Mouse (Mus musculus) adrenal gland, postnatal 10 days (tissue): ENCODE results near the gene Mepce. TPM values are rescaled to one million over a fixed set of nuclear protein-coding genes. Genes with fewer than 3 reads are reported as not detected.

Experiments
- DNase-seq: peaks from one replicate; pipeline ENCODE4 v3.0.0; 2021; ENCODE audit warnings: mixed read lengths
- total RNA-seq, 2 experiments: library from RNA; stranded (reverse); gene quantifications; 2 replicates each; pipeline ENCODE4 v1.2.3; 2021

Mepce gene
- total RNA-seq, 2 experiments from 2014 or later, result 43.5 to 47.9 TPM

- peak; percentile 87 for DNase-seq
Observed at GRCm38 (mm10) chr5:137741023-137741931, 46.2 kb downstream of the Mepce start, which contains the start of gene Nyap1. Gene Nyap1, minus strand, starts transcription at chr5:137741607.

GRCm38 (mm10) chr5:137740506-137740905, 46.9 kb downstream of the Mepce start:
- DNase-seq, result no peak

GRCm38 (mm10) chr5:137739471-137739870, 48.0 kb downstream of the Mepce start:
- no peak for DNase-seq

- no peak for DNase-seq
Observed at GRCm38 (mm10) chr5:137738516-137738915, 48.9 kb downstream of the Mepce start.

- no peak for DNase-seq
Observed at GRCm38 (mm10) chr5:137737400-137737940, 50.0 kb downstream of the Mepce start.

- DNase-seq, result no peak
Observed at GRCm38 (mm10) chr5:137734289-137735061, 53.0 kb downstream of the Mepce start.

GRCm38 (mm10) chr5:137733638-137734288, 53.7 kb downstream of the Mepce start:
- DNase-seq, result no peak

Other genes with a start within 250 kb of the Mepce start
- gene Actl6b, start 234.1 kb downstream of the Mepce start, total RNA-seq, result 1 to 10 TPM; 3.2 to 4.6 TPM
- gene Tfr2, start 217.8 kb downstream of the Mepce start, total RNA-seq, result 10 to 100 TPM; 18.8 to 42.1 TPM
- gene Mospd3, start 186.6 kb downstream of the Mepce start, total RNA-seq, result 10 to 100 TPM; 43.3 to 47.4 TPM
- 100 to 1,000 TPM; 347 to 368 TPM for gene Pcolce, start 173.9 kb downstream of the Mepce start, total RNA-seq
- gene Fbxo24, start 158.7 kb downstream of the Mepce start, total RNA-seq, result 1 to 10 TPM in 1 of 2 experiments, under 1 TPM in 1; 0.51 to 1.2 TPM
- 10 to 100 TPM; 25.0 to 29.9 TPM for gene Lrch4, start 158.5 kb downstream of the Mepce start, total RNA-seq
- 10 to 100 TPM in 1 of 2 experiments, 1 to 10 TPM in 1; 5.7 to 10.6 TPM for gene Gm20605, start 158.5 kb downstream of the Mepce start, total RNA-seq
- gene Sap25, start 146.3 kb downstream of the Mepce start, total RNA-seq, result 1 to 10 TPM; 4.2 to 9.7 TPM
- 1 to 10 TPM; 2.1 to 4.0 TPM for gene Irs3, start 141.9 kb downstream of the Mepce start, total RNA-seq
- gene Agfg2, start 102.9 kb downstream of the Mepce start, total RNA-seq, result 10 to 100 TPM; 21.0 to 21.9 TPM
- 1 to 10 TPM; 4.9 to 6.5 TPM for gene Nyap1, start 46.0 kb downstream of the Mepce start, total RNA-seq
- gene Tsc22d4, start 41.9 kb downstream of the Mepce start, total RNA-seq, result 100 to 1,000 TPM in 1 of 2 experiments, 10 to 100 TPM in 1; 88.3 to 101 TPM
- gene Ppp1r35, start 8.8 kb downstream of the Mepce start, total RNA-seq, result 10 to 100 TPM; 21.6 to 23.1 TPM
- 1 to 10 TPM; 5.9 to 6.7 TPM for gene Zcwpw1, start 143 bp upstream of the Mepce start, total RNA-seq
- gene Pilra, start 48.6 kb upstream of the Mepce start, total RNA-seq, result 1 to 10 TPM; 1.6 to 2.8 TPM
- 1 to 10 TPM; 1.5 to 2.1 TPM for gene Pilrb1, start 70.5 kb upstream of the Mepce start, total RNA-seq
- 1 to 10 TPM; 2.0 to 2.2 TPM for gene Pilrb2, start 84.2 kb upstream of the Mepce start, total RNA-seq
- 1 to 10 TPM; 3.0 to 8.2 TPM for gene Cyp3a13, start 134.0 kb upstream of the Mepce start, total RNA-seq
- gene Gjc3, start 175.4 kb upstream of the Mepce start, total RNA-seq, result 1 to 10 TPM; 1.2 to 2.2 TPM
- 100 to 1,000 TPM in 1 of 2 experiments, 10 to 100 TPM in 1; 48.9 to 125 TPM for gene Azgp1, start 193.9 kb upstream of the Mepce start, total RNA-seq
- not detected for gene Smok3a, start 233.6 kb upstream of the Mepce start, total RNA-seq
- gene Smok3b, start 233.8 kb upstream of the Mepce start, total RNA-seq, result not detected